Mouse (Mus musculus) embryonic facial prominence, embryonic 11.5 days (tissue): ENCODE results near the gene Ogg1. TPM values are rescaled to one million over a fixed set of nuclear protein-coding genes. Genes with fewer than 3 reads are reported as not detected.

Experiments
- ATAC-seq: fragments of 200-750 bp; cut with Nextera tagmentation; replicated peaks from 2 replicates; pipeline ENCODE4 v1.8.0; 2017; ENCODE audit warnings: low read depth; ENCODE audit not compliant: insufficient number of reproducible peaks, low FRiP score, low TSS enrichment
- DNase-seq: peaks from one replicate; pipeline ENCODE4 v3.0.0-alpha.2; 2015; ENCODE audit warnings: low spot score
- H3K27ac ChIP-seq: fragments of 300-500 bp; sonication (generic); replicated peaks from 2 replicates; pipeline ENCODE4 v1.5.1; 2014; ENCODE audit warnings: mild to moderate bottlenecking, low read depth, low read length, control low read depth
- H3K27me3 ChIP-seq: fragments of 300-500 bp; sonication (generic); 2 replicates; pipeline ENCODE4 v1.6.1; 2014; ENCODE audit warnings: mild to moderate bottlenecking, low read length, moderate library complexity, mixed read lengths; ENCODE audit not compliant: control insufficient read depth, insufficient read depth
- H3K36me3 ChIP-seq: fragments of 300-500 bp; sonication (generic); replicated peaks from 2 replicates; pipeline ENCODE4 v1.6.1; 2014; ENCODE audit warnings: low read depth, mild to moderate bottlenecking, low read length, moderate library complexity, mixed read lengths; ENCODE audit not compliant: control insufficient read depth, insufficient read depth
- H3K4me1 ChIP-seq: fragments of 300-500 bp; sonication (generic); 2 replicates; pipeline ENCODE4 v1.6.1; 2014; ENCODE audit warnings: low read length, mixed read lengths; ENCODE audit not compliant: control insufficient read depth, insufficient read depth
- H3K4me2 ChIP-seq: fragments of 300-500 bp; sonication (generic); 2 replicates; pipeline ENCODE4 v1.6.1; 2014; ENCODE audit warnings: low read depth, mild to moderate bottlenecking, control low read depth, low read length, moderate library complexity
- H3K4me3 ChIP-seq: fragments of 300-500 bp; sonication (generic); 2 replicates; pipeline ENCODE4 v1.5.1; 2014; ENCODE audit warnings: low read depth, low read length, control low read depth
- H3K9ac ChIP-seq: fragments of 300-500 bp; sonication (generic); replicated peaks from 2 replicates; pipeline ENCODE4 v1.6.1; 2014; ENCODE audit warnings: mild to moderate bottlenecking, control low read depth, low read length
- H3K9me3 ChIP-seq: fragments of 300-500 bp; sonication (generic); replicated peaks from 2 replicates; pipeline ENCODE4 v1.6.1; 2016; ENCODE audit warnings: mild to moderate bottlenecking, low read length, inconsistent platforms, mixed read lengths; ENCODE audit not compliant: control insufficient read depth
- WGBS: fragments of 180-500 bp; shearing (Covaris S2); extraction: QIAGEN DNeasy Blood & Tissue Kit; methylation state at CpG from one replicate; pipeline ENCODE4 v1.1.7; 2014; 5-methylcytosine and 5-hydroxymethylcytosine counted together
- polyA plus RNA-seq: library from polyadenylated mRNA; unstranded; fragments of >200 nt; fragmentation: Nextera tagmentation; extraction: Ambion mirVana; gene quantifications from 2 replicates; pipeline ENCODE4 v1.2.1, GENCODE M21; 2014

The Ogg1 gene
- polyA plus RNA-seq, 1 experiment from 2014 or later = 13.0 TPM

- H3K9ac ChIP-seq = no peak overlapping the region
- no peaks in the 10 kb centered on the region for H3K27me3 ChIP-seq
- ATAC-seq (no peak), DNase-seq (no peak)
- no peaks in the 10 kb centered on the region for H3K4me1 ChIP-seq
- no peaks in the 10 kb centered on the region for H3K36me3 ChIP-seq
- no peak overlapping the region for H3K27ac ChIP-seq
- H3K4me3 ChIP-seq = no peak overlapping the region
- no peaks in the 10 kb centered on the region for H3K9me3 ChIP-seq
- H3K4me2 ChIP-seq = no peak overlapping the region
- 78% methylated on average over 8 of the region's 8 CpGs for WGBS
Observed at GRCm38 (mm10) chr6:113364518-113365135, 37.9 kb downstream of the Ogg1 start.

- Histone ChIP-seq H3K27ac (no peak overlapping the region), H3K36me3 (no peaks in the 10 kb centered on the region), H3K9me3 (no peaks in the 10 kb centered on the region), H3K27me3 (no peaks in the 10 kb centered on the region), H3K9ac (no peak overlapping the region), H3K4me2 (no peak overlapping the region), H3K4me1 (no peaks in the 10 kb centered on the region), H3K4me3 (no peak overlapping the region)
- no peak for DNase-seq
- no peak for ATAC-seq
- 89% methylated on average over 6 of the region's 6 CpGs for WGBS
Observed at GRCm38 (mm10) chr6:113366639-113367038, 39.9 kb downstream of the Ogg1 start.

DNA sequence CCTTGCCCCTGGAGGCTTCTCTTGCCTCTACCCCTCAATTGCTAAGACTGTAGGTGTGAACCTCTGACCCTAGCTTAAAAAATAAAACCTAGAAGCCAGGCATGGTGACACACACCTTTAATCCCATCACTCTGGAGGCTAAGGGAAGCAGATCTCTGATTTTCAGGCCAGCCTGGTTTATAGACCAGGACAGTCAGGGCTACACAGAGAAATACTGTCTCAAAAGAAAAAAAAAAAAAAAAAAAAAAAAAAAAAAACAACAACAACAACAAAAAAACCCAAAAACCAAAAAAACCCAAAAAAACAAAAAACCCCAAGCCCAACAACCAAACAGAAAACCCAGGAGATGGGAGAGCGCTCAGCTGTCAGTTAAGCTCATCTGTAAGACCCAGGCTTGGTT is 40.8 kb downstream of the Ogg1 start:
- Histone ChIP-seq H3K4me2 (no peak overlapping the region), H3K36me3 (peaks cover 3% of the 10 kb centered on the region; the same call in 1 of the 2 replicates), H3K9me3 (no peaks in the 10 kb centered on the region), H3K27me3 (no peaks in the 10 kb centered on the region), H3K4me1 (no peaks in the 10 kb centered on the region), H3K27ac (no peak overlapping the region), H3K9ac (no peak overlapping the region), H3K4me3 (no peak overlapping the region)
- ATAC-seq = no peak
- 95% methylated on average over 1 of the region's 1 CpGs for WGBS
- no peak for DNase-seq

DNA sequence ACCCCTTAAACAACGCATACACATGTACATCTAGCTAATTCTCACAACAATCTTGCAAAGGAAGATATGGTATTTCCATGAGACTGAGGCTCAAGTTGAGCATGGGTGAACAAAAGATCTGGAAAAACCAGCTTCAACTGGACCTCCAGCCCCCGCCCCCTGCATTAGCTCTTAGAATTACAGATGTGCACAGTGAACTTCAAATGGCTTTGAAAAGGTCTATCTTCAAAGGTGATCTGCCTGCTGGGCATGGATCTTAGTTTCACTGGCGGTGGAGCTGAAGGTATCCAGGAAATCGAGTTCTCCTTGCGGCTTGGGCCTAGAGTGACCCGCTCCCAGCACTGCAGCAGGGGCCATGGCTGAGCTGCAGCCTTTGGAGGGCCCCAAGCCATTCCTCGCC is 41.4 kb downstream of the Ogg1 start:
- no peak overlapping the region for H3K4me3 ChIP-seq
- no peak overlapping the region for H3K27ac ChIP-seq
- WGBS = 88% methylated on average over 7 of the region's 7 CpGs
- H3K9ac ChIP-seq = no peak overlapping the region
- H3K36me3 ChIP-seq = peaks cover 3% of the 10 kb centered on the region; the same call in 1 of the 2 replicates
- H3K9me3 ChIP-seq = no peaks in the 10 kb centered on the region
- H3K27me3 ChIP-seq = no peaks in the 10 kb centered on the region
- no peaks in the 10 kb centered on the region for H3K4me1 ChIP-seq
- H3K4me2 ChIP-seq = no peak overlapping the region
- DNase-seq (no peak), ATAC-seq (no peak)

GRCm38 (mm10) chr6:113368577-113368976 is 41.8 kb downstream of the Ogg1 start:
- H3K27me3 ChIP-seq = no peaks in the 10 kb centered on the region
- H3K9ac ChIP-seq = no peak overlapping the region
- H3K27ac ChIP-seq = no peak overlapping the region
- DNase-seq (no peak), ATAC-seq (no peak)
- no peaks in the 10 kb centered on the region for H3K4me1 ChIP-seq
- no peak overlapping the region for H3K4me2 ChIP-seq
- H3K36me3 ChIP-seq = peaks cover 3% of the 10 kb centered on the region; the same call in 1 of the 2 replicates
- WGBS = 85% methylated on average over 5 of the region's 5 CpGs
- no peaks in the 10 kb centered on the region for H3K9me3 ChIP-seq
- H3K4me3 ChIP-seq = no peak overlapping the region

DNA sequence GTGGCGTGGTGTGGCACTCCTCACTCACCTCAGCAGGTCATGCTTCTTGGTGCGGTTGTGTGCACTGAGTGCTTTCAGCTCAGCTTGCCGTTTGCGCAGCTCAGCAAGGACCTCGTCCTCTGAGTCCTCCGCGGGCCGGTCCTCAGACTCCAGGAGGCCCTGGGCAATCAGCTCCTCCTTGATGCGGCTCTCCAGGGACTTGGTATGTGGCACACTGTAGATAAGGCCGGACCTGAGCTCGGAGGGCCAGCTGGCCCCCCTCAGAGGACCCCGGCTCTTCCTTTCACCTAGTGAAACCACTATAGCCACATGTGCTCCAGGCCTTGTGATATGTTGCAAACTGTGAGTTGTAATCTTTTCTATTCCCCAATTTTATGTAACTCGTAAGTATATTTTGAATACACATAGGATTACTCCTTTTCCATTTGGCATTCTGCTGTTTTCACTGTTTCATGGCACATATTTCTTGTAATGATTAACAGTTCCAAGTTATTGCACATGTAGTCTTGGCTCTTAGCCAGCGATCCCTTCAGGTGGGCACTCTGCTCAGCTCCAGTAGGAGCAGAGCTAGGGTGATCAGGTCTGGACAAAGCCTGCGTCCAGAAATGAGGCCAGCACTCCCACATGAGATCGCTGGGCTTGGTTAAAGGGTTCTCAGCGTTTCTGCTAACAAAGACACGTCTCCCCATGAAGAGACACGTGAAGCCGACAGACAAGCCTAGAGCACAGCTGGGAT is 43.6 kb downstream of the Ogg1 start:
- 92% methylated on average over 20 of the region's 20 CpGs for WGBS
- H3K36me3 ChIP-seq = peaks cover 7% of the 10 kb centered on the region
- no peak overlapping the region for H3K9ac ChIP-seq
- no peaks in the 10 kb centered on the region for H3K27me3 ChIP-seq
- DNase-seq = no peak
- no peak overlapping the region for H3K4me3 ChIP-seq
- H3K4me2 ChIP-seq = no peak overlapping the region
- no peak overlapping the region for H3K27ac ChIP-seq
- no peaks in the 10 kb centered on the region for H3K4me1 ChIP-seq
- H3K9me3 ChIP-seq = no peaks in the 10 kb centered on the region
- ATAC-seq = no peak

DNA sequence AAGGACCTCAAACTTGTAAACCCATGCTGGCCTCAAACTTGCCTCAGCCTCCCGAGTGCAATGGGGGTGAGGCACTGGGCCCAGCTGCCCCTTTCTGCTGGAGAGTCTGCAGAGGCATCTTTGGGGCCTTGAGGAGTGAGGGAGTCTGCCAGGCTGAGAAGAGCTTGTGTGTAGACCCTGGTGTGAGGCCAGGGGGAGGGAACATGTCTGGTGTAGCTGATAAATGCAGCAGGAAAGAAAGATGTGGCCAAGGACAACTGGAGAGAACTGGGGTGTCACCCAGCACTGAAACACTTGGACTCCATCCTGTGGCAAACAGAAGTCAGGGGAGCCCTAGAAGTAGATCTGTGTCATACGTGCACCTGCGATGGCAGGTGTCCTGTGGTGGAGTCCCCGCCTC is 46.7 kb downstream of the Ogg1 start:
- DNase-seq = no peak
- no peak overlapping the region for H3K27ac ChIP-seq
- 93% methylated on average over 4 of the region's 4 CpGs for WGBS
- H3K9me3 ChIP-seq = no peaks in the 10 kb centered on the region
- no peak overlapping the region for H3K4me3 ChIP-seq
- peaks cover 7% of the 10 kb centered on the region for H3K36me3 ChIP-seq
- H3K4me2 ChIP-seq = no peak overlapping the region
- H3K27me3 ChIP-seq = no peaks in the 10 kb centered on the region
- H3K9ac ChIP-seq = no peak overlapping the region
- ATAC-seq = no peak
- H3K4me1 ChIP-seq = no peaks in the 10 kb centered on the region

DNA sequence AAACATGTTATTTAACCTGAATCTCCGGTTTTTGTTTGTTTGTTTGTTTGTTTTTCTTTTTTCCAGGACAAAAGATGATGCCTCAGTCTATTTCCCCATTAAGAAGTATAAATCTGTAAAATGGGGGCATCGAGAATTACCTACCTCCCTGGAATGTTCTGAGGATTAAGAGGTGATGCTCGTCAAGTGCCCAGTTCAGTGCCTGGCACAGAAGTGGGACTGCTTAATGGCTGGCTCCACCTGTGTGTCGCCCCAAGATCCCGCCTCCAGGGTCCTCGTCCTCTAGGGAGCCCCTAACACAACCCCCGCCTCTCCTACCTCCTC is 50.4 kb downstream of the Ogg1 start:
- Histone ChIP-seq H3K9ac (peak overlapping the region; percentile 87), H3K9me3 (no peaks in the 10 kb centered on the region), H3K4me2 (peak overlapping the region; percentile 54), H3K4me3 (peak overlapping the region; percentile 88), H3K27ac (peak overlapping the region; percentile 82), H3K36me3 (peaks cover 7% of the 10 kb centered on the region), H3K4me1 (no peaks in the 10 kb centered on the region), H3K27me3 (no peaks in the 10 kb centered on the region)
- DNase-seq (no peak), ATAC-seq (no peak; the same call in 1 of the 2 replicates)
- 9% methylated on average over 7 of the region's 7 CpGs for WGBS
